Mouse (Mus musculus): ENCODE data around the gene Ankrd34a.

The Ankrd34a gene

DNA sequence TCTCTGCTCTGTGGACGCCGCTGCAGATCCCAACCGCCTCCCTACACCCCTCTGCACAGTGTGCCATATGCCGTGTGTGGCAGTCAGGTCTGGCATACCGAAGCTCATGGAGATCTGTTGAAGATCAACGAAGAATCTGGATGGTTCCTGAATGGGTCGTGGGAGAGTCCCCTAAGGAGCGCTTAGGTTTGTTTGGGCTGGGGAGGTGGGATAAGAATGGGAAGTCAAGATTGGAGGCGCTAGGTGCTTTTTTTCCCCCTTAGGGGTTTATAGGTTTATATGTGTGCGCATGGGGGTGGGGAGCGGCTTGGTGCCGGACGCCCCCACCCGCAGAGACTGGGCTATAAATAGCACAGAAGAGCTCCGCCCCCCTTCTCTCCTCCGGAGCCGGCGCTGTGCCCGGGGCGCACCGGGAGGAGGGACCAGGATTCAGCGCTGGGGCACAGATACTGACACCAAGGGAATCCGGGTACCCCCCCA is at the start of gene Ankrd34a:
TSS of gene Ankrd34a (plus strand) at position 409 of the 480 bp plus-strand sequence.
- DNase-seq, result no peak

- no peak for DNase-seq
Measured at GRCm38 (mm10) chr3:96546880-96547279, 49.6 kb upstream of the Ankrd34a start.

DNA sequence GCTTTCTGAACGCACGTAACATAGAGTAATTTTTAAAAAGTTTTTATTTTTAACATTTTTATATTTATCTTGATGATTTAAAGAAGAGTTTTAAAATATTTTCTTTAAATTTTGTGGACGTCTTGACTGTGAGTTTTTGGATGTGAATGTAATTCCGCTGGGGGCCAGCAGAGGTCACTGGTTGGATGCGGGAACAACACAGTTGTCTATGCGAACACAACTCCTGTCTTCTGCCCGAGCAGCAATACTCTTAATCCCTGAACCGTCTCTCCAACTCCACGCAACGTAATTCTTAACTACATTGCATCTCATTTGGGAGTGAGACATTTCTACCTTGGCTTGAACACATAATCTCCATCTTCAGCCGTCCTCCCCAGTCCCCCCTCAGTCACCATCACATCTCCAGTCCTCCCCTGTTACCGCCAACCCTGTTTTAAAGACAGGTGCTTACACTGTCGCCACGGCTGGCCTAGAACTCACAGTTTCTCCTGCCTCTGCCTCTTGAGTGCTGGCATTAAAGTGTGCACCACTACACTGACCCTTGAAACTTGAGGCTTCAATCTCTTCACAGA is 49.0 kb upstream of the Ankrd34a start:
- DNase-seq, result peak; percentile 80

DNA sequence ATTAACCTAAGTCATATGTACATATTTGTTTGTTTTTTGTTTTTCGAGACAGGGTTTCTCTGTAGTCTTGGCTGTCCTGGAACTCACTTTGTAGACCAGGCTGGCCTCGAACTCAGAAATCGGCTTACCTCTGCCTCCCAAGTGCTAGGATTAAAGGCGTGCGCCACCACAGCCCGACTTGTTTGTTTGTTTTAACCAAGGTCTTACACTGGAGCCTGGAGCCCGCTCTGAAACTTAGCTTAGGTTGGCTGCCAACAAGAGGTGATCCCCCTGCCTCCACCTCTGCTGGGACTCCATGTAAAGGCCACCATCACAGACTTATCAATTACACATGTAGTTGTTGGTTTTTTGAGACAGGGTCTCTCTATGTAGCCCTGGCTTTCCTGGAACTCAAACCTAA is 47.6 kb upstream of the Ankrd34a start:
- DNase-seq, result no peak

- no peak for DNase-seq
Measured at GRCm38 (mm10) chr3:96549346-96549745, 47.1 kb upstream of the Ankrd34a start.

GRCm38 (mm10) chr3:96551203-96551602 is 45.2 kb upstream of the Ankrd34a start:
- DNase-seq, result peak; percentile 72

GRCm38 (mm10) chr3:96551890-96552289 is 44.5 kb upstream of the Ankrd34a start:
- DNase-seq, result no peak

GRCm38 (mm10) chr3:96553601-96554000 is 42.8 kb upstream of the Ankrd34a start:
- DNase-seq, result no peak

DNA sequence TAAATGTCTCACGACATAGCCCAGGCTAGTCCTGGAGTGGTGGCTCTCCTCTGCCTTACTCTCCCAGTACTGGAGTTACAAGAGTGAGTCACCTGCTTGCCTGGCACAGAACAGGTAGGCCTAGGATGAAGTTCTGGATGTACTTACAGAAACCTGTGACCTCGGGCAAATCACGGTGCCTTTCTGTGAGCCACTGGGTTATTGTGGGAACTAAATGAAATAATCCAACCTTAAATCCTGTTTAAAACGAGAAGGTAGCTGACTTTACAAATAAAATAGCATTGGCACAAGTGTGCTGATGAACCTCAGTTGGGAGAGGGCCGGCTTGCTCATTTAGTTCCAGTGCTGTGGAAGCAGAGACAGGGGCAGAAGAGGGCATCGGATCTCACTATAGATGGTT is 42.2 kb upstream of the Ankrd34a start:
- DNase-seq, result no peak

DNA sequence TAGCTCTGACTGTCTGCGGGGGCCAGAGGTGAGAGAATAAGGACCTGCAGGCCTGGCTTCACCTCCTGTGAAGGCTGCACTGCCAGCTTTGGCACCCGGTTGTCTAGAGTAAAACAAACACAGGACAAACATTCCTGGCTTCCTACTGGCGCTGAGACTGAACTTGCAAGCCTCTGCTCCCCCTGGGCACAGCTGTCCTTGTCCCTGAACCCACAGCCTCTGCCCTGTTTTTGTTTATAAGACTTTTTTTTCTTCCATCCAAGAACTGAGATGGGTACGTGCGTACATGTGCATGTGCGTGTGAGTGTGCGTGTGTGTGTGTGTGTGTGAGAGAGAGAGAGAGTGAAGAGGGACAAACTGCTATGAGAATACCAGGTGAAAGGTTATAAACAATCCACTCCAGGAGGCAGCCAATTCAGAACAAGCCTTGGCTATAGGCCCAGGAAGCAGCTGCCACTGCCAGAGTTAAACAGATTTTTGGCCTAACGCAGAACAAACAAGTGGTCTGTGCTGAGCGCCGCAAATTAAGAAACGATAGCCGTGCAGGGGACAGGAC is 41.3 kb upstream of the Ankrd34a start:
- DNase-seq, result no peak

DNA sequence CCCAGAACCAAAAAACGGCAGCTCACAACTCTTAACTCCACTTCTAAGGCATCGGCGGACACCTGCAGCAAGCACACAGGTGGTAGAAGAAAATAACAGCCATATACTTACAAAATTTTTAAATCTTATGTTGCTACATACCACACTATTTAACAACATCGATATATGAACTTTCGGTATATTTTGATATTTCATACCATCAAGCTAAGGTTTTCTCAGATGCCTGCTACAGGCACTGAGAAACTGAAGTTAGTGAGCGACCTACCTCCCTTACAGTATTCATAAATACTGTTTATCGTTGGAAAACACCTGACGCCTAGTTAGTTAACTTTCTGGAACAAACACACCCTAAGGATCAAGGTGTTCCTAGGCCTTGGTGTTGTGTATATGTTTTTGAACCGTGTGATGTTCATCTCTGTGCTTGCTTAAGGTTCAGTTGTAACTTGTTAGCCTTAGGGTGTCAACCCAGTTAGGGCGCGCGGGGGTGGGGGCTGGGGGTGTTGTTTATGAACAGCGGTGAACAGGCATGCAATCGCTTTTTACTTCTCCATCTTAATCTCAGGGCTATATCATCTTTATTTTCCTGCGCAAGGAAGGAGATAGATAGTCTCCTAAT is 40.3 kb upstream of the Ankrd34a start:
- DNase-seq, result no peak

DNA sequence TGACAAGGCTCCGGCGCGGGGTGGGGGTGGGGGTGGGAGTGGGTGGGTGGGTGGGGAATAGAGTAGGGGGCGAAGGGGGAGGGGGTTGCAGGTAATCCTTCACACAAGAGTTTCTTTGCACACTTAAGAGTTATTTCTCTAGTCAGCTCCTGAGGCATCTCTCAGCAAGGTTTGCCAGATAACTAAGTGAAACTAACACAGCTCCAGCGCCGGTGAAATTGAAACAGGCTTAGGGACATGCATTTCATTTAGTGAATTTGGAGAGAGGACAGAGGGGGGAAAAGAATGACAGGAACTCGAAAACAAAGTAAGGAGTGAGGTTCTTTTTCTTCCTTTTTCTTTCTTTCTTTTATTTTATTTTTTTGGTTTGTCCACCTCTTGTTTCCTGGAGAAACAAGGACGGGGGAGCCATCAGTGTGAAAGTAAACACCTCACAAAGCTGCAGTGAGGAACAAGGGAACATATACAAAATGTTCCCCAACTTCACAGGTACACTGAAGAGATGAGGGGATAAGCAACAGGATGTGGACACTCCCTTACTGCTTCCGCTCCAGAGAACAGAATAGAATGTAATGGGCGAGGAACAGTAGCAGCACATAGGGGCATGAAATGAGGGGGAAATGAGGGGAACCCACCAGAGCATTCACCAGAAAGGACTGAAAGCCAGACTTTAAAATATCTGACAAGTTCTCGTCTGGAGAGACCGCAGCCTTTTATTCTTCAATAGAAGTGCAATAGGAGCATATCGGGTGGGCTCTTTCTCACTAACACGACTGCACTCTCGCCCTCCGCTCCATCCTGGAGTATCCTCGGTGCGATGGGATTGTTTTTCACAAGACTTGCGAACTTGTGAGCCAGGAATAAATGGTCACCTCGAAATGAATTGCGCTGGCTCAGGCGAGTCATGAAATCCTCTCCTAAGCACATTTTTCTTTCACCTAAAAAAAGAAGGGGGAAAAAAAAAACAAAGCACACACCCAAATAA is 39.5 kb upstream of the Ankrd34a start:
- DNase-seq, result peak; percentile 67

- peak; percentile 99 for DNase-seq
Measured at GRCm38 (mm10) chr3:96557694-96558093, 38.7 kb upstream of the Ankrd34a start, which contains the start of gene Txnip. Gene Txnip, plus strand, starts transcription at chr3:96557957.

DNA sequence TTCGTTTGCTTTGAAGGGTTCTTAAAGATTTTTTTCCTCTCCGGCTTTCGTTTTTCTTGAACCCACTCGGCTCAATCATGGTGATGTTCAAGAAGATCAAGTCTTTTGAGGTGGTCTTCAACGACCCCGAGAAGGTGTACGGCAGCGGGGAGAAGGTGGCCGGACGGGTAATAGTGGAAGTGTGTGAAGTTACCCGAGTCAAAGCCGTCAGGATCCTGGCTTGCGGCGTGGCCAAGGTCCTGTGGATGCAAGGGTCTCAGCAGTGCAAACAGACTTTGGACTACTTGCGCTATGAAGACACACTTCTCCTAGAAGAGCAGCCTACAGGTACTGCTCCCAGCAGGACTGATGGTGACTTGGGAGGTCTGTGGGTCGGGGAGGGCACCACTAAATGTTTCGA is 38.3 kb upstream of the Ankrd34a start:
- DNase-seq, result peak; percentile 58

DNA sequence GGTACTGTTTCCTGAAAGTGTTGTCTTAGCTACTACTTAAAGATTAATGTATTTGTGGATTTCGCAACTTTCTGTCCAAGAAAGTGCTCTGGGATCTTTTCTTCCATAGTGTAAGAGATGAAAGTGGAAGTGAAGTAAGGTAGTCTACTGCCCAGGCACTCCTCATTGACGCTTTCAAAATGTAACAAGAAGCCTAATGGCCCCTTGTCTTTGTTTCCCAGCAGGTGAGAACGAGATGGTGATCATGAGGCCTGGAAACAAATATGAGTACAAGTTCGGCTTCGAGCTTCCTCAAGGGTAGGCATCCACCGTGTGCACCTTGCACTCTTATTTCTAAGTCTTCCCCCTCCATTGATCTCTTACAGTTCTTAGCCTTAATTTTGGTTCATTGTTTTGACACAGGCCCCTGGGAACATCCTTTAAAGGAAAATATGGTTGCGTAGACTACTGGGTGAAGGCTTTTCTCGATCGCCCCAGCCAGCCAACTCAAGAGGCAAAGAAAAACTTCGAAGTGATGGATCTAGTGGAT is 37.7 kb upstream of the Ankrd34a start:
- no peak for DNase-seq

DNA sequence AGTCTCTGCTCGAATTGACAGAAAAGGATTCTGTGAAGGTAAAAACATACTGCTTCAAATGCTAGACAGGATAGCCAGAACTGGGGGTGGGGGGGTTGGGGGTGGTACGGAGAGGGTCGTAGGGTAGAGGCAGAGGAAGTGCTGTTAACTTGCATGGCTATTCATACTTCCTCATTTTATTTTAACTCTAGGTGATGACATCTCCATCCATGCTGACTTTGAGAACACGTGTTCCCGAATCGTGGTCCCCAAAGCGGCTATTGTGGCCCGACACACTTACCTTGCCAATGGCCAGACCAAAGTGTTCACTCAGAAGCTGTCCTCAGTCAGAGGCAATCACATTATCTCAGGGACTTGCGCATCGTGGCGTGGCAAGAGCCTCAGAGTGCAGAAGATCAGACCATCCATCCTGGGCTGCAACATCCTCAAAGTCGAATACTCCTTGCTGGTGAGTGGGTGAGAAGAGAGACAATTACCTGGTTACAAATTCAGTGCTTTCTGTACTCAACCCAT is 37.0 kb upstream of the Ankrd34a start:
- no peak for DNase-seq

GRCm38 (mm10) chr3:96559911-96560850 is 36.3 kb upstream of the Ankrd34a start:
- DNase-seq, result no peak

- DNase-seq, result no peak
Measured at GRCm38 (mm10) chr3:96560881-96561668, 35.4 kb upstream of the Ankrd34a start.

DNA sequence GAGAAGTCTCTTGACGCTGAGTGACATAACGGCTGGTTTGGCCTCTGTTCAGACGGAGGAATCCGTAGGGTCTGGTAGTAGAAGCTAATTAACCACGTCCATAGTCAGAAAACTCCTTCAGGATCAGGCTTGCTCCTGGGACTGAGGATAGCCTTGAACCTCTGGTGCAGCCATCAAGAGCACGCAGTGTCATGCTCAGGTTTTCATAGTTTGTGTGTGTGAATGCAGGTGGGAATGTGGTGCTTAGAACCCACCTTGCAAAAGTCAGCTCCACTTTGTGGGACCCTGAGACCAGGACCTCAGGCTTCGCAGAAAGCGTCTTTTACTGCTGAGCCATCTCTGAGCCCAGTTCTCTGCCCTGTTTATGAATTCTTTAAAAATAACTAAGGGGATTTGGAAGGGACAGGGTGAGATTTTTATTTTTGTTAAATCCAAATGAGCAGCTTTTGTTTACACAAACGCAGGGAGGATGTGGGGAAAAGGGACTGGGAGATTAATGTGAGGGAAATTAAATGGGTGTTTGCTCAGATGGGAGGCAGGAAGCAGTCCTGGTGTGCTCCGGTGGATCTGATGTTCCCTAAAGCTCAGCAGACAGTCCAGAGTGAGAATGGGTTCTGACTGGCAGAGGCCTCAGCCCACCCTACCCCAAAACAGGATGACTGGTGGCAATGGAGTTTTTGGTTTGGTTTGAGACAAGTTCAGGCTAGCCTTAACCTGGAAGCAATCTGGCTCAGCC is 34.3 kb upstream of the Ankrd34a start:
- no peak for DNase-seq

DNA sequence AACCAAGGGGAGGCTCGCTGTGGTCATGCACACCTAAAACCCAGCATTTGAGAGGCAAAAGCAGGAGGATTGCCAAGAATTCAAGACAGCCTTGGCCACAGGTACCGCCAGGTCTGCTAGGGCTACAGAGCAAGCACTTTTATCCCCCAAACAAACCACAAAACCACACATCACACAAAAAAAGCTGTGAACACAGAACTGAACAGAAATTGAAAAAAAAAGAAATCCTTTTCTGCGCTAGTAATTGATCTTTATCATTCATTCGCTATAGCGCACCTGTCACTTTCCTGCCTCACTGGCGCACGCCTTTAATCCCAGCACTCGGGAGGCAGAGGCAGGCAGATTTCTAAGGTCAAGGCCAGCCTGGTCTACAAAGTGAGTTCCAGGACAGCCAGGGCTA is 33.2 kb upstream of the Ankrd34a start:
- no peak for DNase-seq

Data from thymus, postnatal 25 days (tissue).